Mouse (Mus musculus) thymus, postnatal 4 days (tissue): ENCODE results near the gene Tomm20.

Source experiments
- DNase-seq: peaks from one replicate; pipeline ENCODE4 v3.0.0; 2021

Tomm20 gene

DNA sequence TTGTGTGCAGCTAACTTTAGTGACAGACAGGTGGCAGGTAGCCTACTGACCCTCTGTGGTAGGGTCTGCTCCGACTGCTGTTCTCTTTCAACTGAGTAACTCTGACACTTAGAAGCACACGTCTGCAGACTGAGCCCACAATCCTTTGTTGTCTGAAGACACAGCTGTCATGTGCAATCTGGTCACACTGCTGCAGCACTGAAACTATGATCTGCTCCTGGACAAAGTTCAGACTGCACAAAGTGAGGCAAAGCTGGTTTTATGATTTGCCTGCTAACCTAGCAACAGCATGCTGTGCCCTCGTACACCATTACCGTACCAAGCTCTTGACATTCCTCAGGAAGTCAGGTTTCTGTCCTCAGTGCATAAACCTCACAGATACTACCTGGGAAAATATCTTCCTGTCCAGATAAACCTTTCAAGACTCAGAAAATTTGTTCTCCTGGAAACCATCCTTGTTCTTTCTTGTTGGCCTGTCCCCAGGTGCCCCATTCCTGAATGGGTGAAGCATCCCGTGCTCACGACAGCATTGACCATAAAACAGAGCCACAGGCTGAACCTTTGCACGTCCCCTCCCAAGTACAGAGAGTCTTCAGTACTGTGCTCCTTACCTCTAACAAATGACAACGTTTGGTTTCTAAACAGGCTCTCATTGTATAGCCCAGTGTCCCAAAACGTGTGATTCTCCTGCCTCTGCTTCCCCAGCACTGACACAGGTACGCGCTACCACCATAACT is 6.4 kb upstream of the Tomm20 start:
- DNase-seq, result no peak

DNA sequence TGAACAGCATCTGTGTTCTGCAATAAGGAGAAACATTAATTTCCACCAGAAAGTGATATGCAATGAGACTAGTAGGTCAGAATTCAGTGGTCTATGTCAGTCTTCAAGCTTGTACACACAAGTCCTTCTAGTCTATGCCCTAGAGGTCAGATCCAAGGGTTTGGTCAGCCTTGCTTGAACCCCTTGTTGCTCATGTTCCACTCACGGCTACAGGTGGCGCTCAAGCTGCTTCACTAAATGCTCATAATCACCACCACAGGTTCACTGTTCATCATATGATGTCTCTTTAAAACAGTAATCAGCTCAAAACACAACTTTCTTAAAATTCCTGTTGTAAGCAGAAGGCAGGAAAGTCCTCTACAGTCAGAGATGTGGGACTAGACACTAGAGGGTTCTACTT is 3.9 kb upstream of the Tomm20 start:
- no peak for DNase-seq

DNA sequence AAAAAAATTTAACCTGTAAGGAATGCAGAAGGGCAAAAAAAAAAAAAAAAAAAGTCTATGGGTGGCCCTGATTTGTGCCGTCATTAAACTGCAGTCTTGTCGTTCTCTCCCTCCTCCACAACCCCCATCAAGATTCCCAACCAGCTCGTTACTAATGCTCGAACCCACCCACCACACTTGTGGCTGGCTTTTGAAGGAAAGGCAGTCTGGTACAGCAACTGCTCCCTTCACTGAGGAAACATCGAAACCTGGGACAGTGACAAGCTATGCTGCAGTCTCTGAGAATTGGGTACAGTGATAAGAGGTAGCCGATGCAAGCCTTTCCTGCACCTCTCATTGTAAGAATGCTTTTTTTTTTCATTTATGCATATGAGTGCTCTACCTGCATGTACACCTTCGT is 800 bp upstream of the Tomm20 start:
- DNase-seq, result no peak

DNA sequence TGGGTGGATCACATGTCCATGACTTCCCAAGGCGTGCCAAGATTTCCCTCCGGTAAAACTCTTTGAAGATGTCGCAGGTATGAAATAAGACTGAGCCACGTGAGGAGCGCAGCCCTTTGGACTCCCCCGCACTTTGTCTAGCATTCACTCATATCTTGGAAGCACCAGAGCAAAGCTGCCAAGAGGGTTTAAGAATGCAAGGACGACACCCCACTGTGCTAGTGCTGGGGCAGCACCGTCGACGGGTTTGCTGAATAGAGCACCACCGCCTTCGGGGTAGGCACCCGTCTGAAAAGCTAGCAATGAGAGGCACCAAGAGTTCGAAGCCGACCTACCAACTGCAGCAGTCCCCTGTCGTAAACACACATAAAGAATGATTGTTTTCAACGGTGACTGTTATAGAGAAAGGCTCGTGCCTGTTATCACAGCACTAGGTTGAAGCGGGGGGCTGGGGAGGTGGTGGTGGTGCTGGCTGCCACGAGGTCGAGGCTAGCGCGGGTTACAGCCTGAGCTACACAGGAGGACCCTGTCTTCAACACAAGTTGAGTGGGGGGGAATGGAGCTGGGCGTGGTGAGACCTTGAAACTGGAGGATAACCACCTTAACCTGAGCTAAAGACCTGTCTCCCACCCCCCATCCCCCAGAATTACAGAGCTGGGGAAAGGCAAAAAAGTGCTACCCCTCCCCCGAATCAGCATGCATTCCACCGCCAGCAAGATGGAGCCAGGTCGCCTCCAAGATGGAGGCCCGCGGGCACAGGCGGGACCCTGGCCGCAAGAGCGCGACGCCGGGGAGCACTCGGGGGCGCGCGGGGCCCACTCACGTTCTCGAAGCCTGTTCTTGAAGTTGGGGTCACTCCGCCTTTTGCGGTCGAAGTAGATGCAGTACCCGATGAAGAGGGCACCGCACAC is 608 bp downstream of the Tomm20 start:
- peak; percentile 65 for DNase-seq

DNA sequence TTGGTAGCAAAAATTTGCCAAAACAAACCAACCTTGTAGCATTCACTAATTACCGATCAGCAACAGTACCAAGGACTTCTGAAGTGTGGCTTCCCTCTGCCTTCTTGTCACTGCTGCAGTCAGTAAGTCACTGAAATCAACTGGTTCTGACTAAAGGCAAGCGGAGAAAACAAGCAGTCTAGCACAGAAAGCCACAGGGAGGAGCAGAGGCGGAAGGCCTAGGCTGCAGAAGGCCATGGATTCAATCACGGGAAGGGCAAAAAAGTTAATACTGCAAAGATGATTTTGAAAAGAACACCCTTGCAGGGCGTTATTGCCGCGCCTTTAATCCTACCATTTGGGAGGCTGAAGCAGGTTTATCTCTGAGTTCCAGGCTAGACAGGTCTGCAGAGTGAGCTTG is 2.1 kb downstream of the Tomm20 start:
- no peak for DNase-seq

DNA sequence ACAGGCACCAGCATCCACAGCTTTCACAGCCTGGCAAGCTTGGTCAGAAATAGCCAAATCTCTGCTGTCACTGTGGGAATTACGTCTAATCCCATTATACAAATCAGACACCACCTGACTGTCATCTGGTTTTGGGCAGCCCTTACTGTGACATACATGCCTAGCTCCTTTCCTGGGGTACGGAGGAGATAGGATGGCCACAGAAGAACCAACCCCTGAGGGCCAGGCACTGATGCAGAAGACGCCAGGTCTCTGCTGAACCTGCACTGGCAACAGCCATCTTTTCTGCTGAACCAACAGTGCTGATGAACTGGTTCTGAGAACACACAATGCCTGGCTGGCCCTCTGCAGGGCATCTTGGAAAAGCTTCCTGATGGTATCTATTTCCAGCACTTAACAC is 8.3 kb downstream of the Tomm20 start:
- DNase-seq, result no peak

DNA sequence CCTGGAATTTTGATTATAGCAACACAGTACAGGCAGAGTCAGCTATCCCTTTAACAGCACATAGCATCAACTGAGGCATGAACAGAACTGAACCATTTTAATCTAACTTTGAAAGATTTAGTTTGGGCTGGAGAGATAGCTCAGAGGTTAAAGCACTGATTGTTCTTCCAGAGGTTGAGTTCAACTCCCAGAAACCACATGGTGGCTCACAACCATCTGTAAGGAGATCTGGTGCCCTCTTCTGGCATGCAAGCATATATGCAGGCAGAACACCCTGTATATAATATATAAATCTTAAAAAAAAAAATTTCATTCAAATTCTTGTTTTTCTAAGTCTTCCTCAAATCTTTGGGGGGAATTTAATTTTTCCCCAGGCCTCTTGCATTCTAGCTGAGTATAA is 9.7 kb downstream of the Tomm20 start:
- peak; percentile 35 for DNase-seq

DNA sequence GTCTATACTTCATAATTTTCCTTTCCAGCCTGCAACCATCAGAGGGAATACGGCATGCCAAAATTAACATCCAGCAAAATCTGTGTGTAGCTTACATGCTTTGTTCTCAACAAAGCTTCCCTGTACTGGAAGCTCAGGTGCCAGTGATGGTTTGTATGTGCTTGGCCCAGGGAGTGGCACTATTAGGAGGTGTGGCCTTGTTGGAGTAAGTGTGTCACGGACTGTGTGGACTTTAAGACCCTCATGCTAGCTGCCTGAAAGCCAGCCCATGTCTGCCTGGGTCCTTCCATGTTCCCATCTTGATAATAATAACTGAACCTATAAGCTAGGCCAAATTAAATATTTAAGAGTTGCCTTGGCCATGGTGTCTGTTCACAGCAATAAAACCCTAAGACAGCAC is 10.3 kb downstream of the Tomm20 start:
- no peak for DNase-seq

DNA sequence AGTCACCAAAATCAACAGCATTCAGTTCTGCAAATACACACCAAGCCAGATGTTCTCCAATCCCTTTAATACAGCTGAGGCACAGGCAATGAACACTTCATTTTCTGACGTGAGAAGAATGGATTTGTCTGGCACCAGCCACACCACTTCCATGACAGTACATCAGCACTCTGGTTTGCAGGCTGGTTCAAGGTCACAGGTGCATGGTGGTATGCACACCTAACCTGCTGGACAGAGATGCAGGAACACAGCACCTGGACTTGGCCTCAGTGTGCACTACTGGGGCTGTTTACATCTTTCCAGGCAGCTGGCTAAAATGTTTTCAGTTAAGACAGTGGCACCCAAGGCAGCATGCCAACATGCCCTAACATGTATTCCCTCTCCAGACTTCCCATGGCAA is 13.0 kb downstream of the Tomm20 start:
- DNase-seq, result no peak

DNA sequence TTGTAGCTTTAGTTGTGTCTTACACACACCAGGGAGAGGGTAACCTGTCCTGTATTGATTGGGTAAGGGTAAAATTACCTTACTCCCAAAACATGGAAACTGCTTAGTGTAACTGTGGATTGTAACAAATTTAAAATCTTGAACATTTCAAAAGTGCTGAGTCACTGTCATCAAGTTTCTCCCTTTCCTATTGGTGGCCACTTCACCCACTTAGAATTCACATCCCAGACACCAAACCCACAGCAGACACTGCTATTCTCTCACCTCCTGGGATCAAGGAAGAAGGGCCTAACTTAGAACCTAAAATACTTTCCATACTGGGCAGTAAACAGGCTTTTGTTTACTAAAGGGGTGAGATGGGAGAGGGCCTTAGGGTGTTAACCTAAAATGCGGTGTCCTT is 13.4 kb downstream of the Tomm20 start:
- no peak for DNase-seq

DNA sequence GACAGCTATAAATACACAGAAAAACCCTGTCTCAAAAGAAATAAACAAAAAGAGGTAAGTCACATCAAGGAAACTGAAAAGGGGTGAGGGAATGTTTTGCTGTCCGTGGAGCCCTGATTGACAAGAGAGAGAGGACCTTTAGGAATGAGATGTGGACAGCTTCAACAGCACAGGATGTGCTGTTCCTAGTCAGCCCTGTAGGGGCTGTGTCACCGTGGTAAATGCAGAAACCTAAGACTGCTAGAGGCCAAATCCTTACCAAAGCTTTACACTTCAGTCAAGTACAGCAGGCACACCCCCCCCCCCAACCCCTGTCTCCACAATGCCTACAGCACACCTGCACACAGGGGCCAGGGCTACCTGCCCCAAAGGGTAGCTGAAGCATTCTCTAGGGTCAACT is 13.9 kb downstream of the Tomm20 start:
- peak; percentile 55 for DNase-seq

DNA sequence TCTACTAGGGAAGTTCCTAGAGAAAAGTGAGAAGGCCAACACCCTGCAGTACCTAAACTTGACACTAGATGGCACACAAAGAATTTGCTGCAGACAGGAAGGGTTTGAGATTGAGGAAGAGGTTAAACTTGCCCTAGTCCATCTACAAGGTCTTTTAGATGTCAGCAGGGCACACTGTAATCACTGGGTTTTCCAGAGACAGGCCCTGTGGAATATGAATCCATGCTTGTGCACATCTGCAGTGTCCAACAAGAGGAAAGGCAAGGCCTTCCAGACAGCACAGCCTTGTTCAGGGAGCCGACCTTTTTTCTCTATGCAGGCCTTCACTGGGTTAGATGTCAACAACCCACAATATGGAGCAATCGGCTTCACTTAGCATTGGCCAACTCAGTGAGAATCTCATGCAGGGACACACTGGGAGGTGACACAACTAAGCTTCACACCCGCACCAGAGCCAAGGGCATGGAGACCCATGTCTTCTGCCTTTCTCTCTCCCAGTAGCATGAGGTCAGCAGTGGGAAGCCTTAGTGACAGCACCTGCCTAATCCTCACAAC is 16.0 kb downstream of the Tomm20 start:
- DNase-seq, result peak; percentile 69

DNA sequence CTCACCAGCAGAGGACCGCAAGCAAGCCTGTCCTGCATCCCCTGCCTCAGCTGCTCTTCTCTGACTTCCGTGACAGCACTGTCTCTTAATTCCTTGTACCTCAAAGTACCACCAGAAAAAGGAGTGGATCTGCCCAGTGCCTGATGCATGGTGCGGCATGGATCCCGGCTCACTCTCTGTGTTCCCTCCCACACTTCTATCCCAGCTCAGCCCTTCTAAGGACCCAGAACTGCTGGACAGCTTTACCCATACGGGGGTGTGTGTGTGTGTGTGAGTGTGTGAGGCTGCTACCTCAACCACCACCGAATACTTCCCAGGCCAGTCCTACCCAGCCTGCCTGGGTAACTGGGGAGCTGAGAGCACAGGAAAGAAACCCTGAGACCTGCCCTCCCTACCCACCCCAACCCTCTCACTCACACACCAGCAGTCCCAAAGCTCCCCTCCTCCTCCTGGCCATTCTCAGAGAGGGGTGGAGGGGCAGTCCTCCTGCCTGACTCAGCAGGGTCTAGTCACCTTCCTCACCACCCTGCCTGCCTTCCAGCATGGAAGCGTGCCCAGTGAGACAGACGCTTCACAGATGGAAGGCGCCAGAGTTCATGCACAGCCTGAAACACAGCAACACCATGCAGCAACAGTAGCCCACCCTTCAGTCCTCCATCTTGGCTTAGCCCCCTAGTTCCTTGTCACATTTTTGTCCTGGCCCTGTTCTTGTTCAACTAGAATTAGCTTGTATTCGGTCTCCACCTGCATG is 16.7 kb downstream of the Tomm20 start:
- no peak for DNase-seq

DNA sequence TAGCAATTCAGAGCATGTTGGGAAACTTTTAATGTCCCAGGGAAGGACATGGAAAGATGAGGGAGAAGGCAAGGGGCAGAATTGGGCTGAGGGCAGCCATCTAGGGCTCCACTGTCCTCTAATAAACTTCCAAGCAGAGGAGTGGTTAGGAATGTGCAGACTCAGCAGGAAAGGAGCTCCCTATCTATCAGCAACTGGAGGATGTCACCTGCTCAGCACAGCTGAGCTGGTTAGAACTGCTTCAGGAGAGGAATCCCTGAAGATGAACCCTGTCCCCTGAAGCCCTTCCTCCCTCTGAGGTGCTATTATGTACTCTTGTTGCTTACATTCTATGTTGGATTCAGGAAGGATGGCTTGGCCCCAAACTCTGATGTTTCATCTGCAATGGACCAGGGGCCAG is 17.6 kb downstream of the Tomm20 start:
- no peak for DNase-seq

DNA sequence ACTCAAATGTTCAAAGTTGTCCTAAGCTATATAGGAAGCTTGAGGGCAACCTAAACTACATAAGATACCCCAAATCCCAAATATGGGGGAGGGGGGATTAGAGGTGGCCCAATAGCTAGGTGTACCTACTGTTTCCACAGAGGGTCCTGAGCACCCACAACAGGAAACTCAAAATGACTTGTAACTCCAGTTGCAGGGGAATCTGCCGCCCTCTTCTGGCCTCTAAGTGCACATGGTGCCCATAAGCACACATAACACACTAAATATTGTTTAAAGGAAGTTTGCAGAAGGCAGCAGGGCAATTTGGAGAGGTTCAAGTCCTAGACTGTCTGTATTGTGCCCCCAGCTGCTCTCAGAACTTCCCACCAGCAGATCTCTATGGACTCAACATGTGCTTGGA is 18.6 kb downstream of the Tomm20 start:
- peak; percentile 70 for DNase-seq

DNA sequence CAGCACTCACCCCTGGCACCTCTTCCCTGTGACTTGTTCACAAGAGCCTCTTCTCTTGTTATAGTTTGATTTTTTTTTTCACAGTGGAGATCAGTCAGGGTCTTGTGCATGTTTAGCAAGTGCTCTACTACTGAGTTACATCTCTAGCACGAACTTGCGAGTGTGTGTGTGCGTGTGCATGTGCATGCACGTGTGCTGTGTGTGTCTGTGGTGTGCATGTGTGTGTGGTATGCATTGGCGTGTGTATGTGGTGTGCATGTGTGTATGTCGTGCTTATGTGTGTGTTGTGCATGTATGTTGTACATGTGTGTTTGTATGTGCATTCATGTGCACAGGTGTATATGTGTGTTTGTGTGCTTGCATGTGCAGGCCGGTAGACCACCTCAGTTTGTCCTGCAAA is 22.7 kb downstream of the Tomm20 start:
- no peak for DNase-seq

DNA sequence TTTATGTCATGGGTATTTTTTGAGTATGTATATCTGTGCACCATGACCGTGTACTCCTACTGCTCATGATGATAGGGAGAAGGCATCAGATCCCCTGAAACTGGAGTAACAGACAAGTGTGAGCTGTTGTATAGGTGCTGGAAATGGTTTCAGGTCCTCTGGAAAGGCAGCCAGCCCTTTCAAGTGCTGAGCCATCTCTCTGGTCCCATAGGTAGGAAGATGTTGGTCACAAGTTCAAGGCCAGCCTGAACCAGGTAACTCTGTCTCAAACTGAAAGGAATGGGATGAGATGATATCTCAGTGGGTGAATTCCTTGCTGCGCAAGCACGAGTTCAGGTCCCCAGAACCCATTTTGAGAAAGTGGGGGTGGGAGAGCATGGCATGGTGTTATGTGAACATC is 24.2 kb downstream of the Tomm20 start:
- DNase-seq, result no peak

DNA sequence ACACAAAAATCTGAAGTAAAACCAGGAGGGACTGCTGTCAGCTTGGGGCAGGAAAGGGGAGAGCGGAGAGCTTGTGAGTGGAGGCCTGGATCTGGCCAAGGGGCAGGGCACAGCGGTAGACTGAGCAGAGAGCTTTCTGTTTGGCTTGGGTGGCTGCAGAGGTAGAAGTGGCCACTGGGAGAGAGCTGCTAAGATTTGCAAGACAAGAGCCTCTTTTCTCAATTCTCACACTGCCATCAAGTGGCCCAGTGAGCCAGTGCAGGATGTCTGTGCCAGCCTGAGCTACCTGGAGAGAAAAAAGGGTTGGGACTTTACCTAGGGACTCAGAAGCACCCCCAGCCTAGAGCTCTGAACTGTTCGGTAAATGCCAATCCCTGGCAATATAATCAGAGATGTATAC is 24.8 kb downstream of the Tomm20 start:
- peak; percentile 81 for DNase-seq

DNA sequence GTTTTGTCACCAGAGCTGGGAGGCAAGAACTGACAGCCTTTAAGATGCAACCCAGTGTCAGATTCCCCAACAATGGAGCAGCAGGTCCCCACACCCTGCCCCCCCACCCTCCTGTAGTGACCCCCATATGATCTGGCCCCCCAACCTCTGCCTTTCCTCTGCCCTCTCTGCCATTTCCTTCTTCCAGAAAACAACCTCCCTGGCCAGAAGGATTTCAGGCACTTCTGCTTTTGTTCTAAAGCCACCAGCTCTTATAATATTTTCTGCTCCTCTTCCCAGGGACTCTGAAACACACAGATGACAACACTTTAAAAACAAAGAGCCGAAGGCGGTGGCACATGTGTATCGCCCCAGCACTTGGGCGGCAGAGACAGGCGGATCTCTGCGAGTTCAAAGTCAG is 25.3 kb downstream of the Tomm20 start:
- no peak for DNase-seq

DNA sequence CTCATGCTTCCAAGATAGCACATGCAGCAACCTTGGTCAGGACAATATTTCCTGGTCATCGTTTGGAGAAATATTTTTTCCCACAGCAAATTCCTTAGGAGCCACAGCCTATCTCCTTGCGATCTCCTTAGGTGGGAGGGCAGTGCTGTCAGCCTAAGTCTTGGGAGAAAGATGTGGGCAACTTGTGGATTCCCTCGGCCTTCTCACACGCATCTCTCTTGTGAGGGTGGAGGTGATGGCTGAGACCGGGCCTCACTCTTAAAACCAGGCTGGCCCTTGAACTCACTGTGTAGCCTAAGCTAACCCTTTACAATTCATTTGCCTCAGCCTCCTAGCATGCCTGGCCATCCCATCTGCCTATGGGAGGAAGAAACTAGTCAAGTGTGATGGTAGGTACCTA is 25.9 kb downstream of the Tomm20 start:
- DNase-seq, result no peak

DNA sequence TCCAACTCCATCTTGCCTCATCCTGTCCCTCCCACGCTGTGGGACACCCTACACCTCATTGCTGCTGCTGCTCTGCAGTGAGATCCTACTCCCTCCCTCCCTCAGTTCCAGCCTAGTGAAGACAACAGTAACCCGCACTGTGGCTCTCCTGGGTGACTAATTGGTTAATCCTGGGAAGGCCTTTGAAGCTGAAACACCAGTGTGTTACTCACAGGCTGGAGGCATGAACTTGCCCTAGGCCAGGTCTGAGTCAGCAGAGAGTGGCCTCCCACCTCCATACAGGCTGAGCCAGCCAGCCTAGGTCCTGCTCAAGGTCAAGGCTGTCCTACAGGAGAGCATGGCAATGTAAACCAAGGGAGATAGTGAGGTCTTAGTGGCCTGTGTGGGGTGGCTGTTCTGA is 26.4 kb downstream of the Tomm20 start:
- DNase-seq, result no peak

DNA sequence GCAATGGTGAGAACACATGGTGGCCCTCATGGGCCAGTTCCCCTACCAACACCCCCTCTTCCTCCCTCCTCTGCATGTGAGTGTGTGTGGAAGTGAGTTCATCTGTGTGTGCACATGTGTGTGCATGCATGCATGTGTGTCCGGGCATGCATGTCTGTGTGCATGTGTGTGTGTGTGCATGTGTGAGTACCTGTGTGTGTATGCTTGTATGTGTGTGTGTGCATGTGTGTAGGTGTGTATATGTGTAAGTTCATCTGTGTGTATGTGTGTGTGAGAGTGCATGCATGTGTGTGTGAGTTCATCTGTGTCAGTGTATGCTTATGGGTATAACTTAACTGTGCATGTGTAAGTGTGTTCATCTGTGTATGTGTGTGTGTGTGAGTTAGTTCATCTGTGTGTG is 27.3 kb downstream of the Tomm20 start:
- no peak for DNase-seq

DNA sequence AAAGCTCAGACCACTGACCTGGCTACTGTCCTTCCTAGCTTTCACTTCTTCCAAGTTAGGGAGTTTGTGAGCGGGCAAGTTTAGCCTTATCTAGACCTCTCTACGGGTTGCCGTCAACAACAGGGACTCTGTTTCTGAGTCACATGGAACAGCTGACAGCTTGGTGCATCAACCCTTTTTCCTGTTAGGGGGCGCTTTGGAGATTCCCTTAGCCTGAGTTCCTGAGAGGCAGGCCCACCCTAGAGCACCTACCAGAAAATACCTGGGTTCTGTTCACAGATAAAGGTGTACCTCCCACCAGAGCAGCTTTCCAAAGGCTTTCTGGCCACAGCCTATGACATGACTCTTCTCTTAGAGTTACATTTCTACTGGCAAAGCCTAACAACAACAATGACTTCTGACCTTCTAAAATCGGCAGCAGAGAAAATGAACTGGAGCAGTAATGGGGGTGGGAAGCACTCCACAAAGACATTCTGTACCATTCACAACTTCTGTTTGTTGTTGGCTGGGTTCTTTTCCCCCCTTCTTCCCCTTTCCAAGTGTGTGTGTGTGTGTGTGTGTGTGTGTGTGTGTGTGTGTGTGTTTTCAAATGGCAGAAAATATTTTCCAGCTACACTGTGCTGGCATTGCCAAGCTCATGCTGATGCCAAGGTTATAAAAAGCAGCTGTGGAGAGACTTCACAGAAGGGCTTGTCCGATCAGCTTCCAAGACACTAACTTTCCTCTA is 28.3 kb downstream of the Tomm20 start:
- DNase-seq, result no peak
